Mouse (Mus musculus) cortical plate, adult 2 months (tissue): ENCODE measurements at regions not wholly inside any gene's neighbourhood (a gene's known extent, or its start where the extent isn't known, plus 50 kb on each side); places are given as distances from the start of the nearest gene placed in this dataset.

Experiments
- CTCF ChIP-seq: fragments of 200-500 bp; IDR thresholded peaks from 2 replicates; pipeline ENCODE4 v1.5.1; 2011; ENCODE audit warnings: mild to moderate bottlenecking, control low read depth, low read length; ENCODE audit not compliant: insufficient read depth; ENCODE audit errors: extremely low read depth
- POLR2A ChIP-seq: fragments of 200-500 bp; IDR thresholded peaks from 2 replicates; pipeline ENCODE4 v1.6.1; 2011; ENCODE audit warnings: mild to moderate bottlenecking, low read length, control low read depth; ENCODE audit not compliant: insufficient read depth; ENCODE audit errors: extremely low read depth

DNA sequence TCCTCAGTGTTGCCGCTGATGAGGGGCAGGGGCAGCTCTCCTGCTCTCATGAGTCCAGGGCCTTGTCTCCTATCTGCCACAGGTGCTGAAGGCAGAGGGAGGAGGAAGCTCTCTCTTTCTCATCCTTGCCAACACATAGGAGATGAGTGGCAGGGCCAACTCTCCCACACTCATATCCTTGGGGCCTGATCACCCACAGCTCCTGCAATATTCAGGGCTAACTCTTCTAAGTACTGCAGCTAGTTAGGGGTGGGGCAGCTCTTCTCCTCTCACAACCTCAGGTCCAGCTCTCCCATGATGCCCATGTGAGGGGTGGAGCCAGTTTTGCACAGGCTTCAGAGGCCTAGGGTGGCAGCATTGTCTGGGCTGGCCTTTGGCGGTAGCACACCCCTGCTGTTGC is 77.3 kb upstream of the Gm5148 start:
- TF ChIP-seq POLR2A (no peak), CTCF (no peak)
